Mouse (Mus musculus) T-cell, adult 2 months (primary cell): ENCODE data around the gene 4933415A04Rik.

ENCODE experiments used
- DNase-seq: peaks from one replicate; pipeline ENCODE4 v3.0.0; 2022; ENCODE audit warnings: low spot score

4933415A04Rik gene

DNA sequence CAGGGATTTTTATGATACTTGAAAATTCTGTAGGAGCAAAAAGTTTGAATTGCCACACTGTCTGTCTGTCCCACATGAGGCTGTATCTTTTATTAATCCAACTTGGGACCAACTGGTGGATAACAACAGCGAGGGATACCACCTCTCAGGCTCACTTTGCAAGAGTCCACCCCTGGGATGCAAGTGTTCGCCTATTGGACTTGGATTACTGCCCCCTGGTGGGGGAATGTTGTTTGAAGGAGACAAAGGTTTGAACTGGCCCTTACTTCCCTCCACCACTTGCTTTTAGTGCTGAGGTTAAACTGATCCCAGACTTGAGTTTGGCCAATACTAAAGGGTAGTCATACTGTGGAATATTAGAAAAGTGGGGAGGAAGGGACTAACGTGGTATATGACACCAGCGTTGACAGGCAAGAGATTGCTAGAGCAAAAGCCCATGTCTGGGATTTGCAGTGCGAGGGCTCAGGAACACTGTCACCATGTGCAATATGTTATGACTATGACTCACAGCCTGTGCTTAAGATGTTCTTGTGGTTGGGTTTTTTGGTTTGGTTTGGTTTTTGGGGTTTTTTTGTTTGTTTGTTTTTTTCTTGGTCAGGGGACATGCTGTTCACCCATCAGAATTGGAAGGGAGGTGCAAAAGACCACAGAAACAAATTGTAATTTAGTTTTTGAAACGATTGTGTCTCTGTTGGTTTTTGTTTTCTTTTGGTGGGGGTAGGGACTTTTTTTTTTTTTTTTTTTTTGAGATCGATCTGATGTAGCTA lies at the start of gene 4933415A04Rik:
Gene 4933415A04Rik (plus strand): TSS at position 717 of the 767 bp plus-strand sequence.
- peak; percentile 35 for DNase-seq

DNA sequence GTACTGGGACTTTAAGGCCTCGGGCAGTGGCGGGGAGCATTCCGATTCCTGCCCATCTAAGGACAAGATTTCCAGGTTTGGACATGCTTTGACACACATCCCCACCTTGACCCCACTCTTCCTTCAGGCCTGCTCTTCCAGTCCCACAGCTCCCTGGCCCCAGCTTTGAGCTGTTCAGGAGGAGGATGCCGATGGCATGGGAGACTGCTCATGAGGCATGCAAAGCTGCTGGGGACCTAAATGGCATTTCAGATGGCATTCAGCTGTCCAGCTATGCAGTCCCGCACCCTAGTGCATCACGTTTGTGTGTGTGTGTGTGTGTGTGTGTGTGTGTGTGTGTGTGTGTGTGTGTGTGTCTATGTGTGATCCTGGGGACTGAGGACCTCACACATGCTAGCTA lies 49.8 kb upstream of the 4933415A04Rik start:
- no peak for DNase-seq

- no peak for DNase-seq
Observed at GRCm38 (mm10) chr11:43539863-43540262, 47.0 kb upstream of the 4933415A04Rik start.

- peak; percentile 10 for DNase-seq
Observed at GRCm38 (mm10) chr11:43543711-43544466, 43.0 kb upstream of the 4933415A04Rik start.

GRCm38 (mm10) chr11:43544819-43545218 lies 42.0 kb upstream of the 4933415A04Rik start:
- no peak for DNase-seq

DNA sequence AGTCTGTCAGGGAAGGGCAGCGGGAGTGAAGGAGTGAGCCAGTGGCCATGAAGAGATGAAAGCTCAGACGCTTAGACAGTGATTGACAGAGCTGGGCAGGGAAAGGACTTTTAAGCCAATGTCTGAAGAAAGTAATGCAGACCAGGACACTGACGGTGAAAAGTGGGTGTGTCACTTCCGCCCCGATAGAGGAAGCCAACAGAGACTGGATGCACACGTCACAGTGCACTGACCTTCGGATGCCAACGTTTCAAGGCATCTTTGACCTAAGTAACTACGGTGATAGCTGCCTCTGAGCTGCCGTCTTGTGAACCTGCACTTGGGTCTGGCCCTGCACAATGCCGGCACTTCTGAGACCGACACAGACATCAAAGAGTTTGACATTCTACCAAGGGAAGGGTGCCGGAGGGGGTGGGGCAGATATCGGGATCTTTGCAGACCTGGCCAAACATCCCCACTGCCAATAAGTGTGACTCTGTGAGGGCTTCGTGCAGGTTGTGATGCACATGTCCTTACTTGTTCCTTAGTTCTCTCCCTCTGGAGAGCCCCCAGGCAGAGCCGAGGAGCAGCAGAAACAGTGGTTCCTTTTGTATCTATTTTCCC lies 40.9 kb upstream of the 4933415A04Rik start:
- no peak for DNase-seq

DNA sequence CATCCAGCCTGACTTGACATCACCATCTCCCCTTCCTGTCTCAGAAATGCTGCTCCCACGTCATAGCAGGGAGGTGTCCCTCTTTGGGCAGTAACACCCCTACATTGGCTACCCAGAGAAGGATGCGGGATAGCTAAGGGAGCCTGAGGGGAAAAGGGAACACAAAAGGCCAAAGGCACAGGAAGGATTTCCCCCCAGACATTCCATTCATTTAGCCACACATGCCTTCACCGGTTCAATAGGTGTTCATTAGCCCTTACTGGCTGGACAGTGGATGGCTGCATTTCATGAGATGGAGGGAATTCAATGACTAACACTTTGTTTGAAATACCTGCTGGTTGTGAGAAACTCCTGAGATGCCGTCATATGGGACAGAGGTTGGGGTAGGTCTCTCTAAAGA lies 40.2 kb upstream of the 4933415A04Rik start:
- no peak for DNase-seq

GRCm38 (mm10) chr11:43548148-43548547 lies 38.7 kb upstream of the 4933415A04Rik start:
- DNase-seq: no peak

- DNase-seq: no peak
Observed at GRCm38 (mm10) chr11:43548657-43549435, 38.0 kb upstream of the 4933415A04Rik start.

GRCm38 (mm10) chr11:43549701-43550100 lies 37.1 kb upstream of the 4933415A04Rik start:
- no peak for DNase-seq

GRCm38 (mm10) chr11:43551756-43552155 lies 35.1 kb upstream of the 4933415A04Rik start:
- no peak for DNase-seq

DNA sequence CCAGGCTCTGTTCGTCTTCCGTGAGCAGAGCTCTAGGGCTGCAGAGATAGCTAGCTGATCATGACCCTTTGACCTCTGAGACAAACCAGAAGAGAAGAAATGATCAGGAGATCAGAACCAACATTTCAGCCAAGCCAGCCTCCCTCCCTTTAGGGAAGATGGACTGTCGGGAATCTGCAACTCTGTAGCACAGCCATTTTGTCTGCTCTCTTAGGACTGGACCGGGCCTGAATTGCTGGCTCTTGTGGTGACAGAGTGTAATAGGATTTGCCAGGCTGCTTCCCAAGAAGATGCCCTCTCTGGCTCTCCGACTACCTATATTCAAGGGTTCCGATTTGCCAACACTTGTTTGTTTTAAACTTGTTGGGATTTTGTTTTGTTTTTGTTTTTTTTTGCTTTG lies 34.2 kb upstream of the 4933415A04Rik start:
- DNase-seq: no peak

- no peak for DNase-seq
Observed at GRCm38 (mm10) chr11:43556538-43556937, 30.3 kb upstream of the 4933415A04Rik start.

DNA sequence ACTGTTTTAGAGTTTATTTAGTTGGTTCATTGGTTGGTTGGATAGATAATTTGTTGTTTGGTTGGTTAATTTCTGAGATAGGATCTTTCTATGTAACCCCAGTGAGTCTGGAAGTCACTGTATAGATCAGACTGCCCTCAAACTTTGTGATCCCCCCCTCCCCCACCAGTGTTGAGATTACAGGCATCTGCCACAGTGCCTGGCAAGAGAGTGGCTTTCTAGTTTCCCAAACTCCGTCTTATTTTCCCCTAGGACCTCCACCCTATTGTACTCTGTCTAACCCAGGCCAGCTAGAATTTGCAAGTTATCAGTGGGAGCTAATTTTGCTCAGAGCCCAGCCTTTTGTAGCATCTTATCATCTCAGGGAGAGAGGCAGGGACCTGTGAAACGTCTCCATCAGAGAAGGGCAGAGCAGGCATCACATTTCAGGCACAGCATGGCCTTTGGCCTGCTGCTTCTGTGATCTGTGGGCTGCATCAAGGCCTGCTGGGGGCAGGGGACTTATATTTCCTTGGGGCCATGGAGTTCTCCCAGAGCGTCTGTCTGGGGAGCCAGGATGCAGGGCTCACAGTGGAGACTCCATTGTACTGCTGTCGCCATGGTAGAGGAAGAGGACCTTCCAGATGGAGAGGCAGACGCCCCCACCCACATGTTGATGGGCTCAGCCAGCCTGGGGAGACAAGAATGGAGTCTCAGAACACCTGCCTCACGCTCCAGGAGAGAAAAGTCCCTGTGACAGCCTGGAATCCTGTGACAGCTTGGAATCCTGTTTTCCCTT lies 27.1 kb upstream of the 4933415A04Rik start:
- DNase-seq: no peak

DNA sequence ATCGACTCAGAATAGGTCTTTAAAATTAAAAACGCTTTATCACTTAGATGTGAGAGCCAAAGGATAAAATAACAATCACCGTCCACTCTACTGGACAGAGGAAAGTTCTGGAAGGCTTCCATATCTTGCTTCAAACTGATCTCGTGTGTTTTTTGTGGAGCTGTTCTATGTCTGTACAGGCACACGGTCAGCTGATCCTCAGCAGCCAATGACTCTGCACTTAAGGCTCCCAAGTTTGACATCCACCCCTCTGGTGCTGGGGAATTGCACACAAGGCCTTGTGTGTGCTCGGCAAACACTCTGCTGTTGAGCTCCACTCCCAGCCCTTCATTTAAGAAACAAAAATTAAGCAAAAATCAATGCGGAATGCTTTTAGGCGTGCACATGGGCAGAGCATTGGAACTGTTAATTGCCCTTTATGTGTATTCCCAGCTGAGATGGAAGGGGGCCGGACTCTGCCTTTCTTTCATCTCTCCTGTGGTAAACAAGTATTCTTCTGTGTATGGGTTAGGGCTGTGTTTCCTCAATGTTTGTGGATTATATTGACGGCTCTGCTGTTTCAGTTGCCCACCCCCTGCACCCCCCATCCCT lies 23.1 kb upstream of the 4933415A04Rik start:
- no peak for DNase-seq

DNA sequence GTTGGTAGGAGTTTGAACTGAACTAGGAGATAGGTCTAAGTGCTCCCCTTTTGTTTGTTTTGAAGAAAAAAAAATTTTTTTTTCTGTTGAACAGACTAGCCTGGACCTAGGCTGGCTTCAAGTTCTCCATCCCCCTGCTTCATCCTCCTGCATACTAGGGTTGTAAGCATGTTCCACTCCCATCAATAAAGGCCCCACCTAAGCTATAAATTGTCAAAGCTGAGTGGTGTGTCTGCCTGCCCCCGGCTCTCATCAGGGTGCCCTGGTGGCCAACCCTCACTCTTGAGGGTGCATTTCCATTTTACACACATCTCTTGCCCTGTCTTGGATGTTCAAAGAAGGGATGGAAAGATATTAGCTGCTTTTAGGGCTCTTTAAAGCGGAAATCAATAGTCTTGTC lies 21.4 kb upstream of the 4933415A04Rik start:
- DNase-seq: no peak

- DNase-seq: no peak
Observed at GRCm38 (mm10) chr11:43565852-43566251, 21.0 kb upstream of the 4933415A04Rik start.

DNA sequence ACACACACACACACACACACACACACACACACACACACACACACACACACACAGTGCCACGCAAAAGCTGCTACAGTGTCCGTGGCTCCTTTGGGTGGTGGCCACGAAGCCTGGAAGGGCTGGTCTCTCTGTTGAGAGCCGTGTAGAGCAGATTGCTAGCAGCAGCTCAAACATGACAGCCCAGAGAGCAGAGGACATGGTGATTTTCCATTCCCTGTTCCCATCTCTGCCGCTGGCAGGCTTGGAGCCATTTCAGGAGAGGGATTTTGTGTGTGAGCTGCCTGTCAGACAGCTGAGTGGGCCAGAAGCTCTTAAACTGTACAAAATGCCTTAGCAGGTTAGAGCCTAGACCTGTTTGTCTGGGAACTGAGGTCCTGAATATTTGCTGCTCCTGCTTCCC lies 20.1 kb upstream of the 4933415A04Rik start:
- no peak for DNase-seq

DNA sequence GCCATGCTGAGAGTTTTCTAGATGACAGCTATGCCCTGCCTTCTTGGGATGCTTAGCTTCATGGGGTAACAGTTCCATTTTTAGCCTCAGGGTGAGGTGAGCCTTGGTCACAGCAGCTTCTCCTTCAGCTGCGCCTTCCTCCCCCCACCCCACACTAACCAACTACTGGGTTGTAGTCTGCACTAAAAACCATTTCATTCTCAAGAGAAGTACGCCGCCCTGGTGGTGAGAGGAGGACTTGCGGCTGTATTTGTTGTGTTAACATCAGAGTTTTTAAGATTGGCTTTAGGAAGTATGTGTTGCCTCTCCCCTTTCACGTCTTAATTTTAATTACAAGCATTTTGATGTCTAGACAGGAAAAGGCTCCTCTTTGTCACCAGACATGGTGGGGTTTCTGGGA lies 18.6 kb upstream of the 4933415A04Rik start:
- peak; percentile 24 for DNase-seq

DNA sequence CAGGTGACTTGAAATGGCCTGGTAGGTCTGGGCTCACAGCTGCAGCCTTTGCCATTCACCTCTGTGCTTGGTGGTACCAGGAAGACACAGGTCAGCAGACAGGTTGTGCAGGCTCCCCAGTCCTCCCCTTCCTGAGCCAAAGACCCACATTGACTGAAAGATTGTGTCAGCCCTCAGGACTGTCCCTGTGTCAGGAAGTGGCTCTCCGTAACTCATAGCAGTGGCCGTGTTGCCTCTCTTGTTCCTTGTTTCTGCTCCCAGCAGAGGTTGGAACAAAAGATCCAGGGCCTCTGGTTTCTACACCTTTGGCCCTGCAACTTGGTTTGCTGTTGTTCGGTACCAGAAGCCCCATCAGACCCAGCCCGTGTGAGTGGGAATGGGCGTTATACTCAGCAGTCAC lies 17.7 kb upstream of the 4933415A04Rik start:
- no peak for DNase-seq

- DNase-seq: no peak
Observed at GRCm38 (mm10) chr11:43569595-43569994, 17.2 kb upstream of the 4933415A04Rik start.
